Mouse (Mus musculus): ENCODE data around the gene Cdc20b. TPM values are rescaled to one million over a fixed set of nuclear protein-coding genes. Genes with fewer than 3 reads are reported as not detected.
"Not testable (repeated sequence)": the region's sequence is repeated elsewhere in the genome, so short reads cannot be mapped to it uniquely, and the experiment has no call there.

Cdc20b gene
- polyA plus RNA-seq, 2 experiments: not detected

DNA sequence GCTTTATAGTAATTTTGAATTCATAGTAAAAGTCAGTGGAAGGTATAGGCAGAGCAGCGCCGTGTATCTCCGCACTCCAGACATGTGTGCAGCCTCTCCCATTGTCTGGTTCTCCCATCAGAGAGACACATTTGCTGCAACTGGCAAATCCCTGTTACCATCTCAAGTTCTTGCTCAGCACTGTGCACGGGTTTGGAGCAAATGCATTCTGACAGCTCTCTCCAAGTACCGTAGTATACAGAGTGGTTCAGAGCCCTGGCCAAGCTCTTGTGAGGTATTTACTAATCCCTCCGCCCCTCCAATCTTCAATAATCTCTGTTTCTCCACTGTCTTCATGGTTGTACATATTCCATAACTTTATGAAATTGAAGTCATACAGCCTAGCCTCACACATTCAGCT, 22.2 kb upstream of the Cdc20b start:
- no peak for DNase-seq (ENCODE audit: low spot score)
- no peaks in the 10 kb centered on the region for H3K9me3 ChIP-seq (ENCODE audit: control insufficient read depth, low read length)
- TF ChIP-seq POLR2A (IDR thresholded peaks at IDR 0.05; ENCODE audit: borderline replicate concordance, extremely low read depth, insufficient read depth, insufficient read length): no peak
- no peak for ATAC-seq (ENCODE audit: low FRiP score, low read depth)
- no peak overlapping the region for H3K9ac ChIP-seq (ENCODE audit: low read depth, low read length, severe bottlenecking)
- H3K27me3 ChIP-seq (ENCODE audit: control insufficient read depth, insufficient read depth, low read length): no peaks in the 10 kb centered on the region
- WGBS: 74% methylated on average over 6 of the region's 6 CpGs
- H3K4me2 ChIP-seq (replicated peaks; ENCODE audit: low read depth, low read length, severe bottlenecking): no peak overlapping the region
- H3K27ac ChIP-seq (replicated peaks; ENCODE audit: low read depth, low read length): no peak overlapping the region
- no peak overlapping the region for H3K4me3 ChIP-seq (replicated peaks; ENCODE audit: low read length)
- no peaks in the 10 kb centered on the region for H3K36me3 ChIP-seq (ENCODE audit: control insufficient read depth, insufficient read depth, low read length)
- H3K4me1 ChIP-seq (ENCODE audit: control insufficient read depth, insufficient read depth, low read length): no peaks in the 10 kb centered on the region

DNA sequence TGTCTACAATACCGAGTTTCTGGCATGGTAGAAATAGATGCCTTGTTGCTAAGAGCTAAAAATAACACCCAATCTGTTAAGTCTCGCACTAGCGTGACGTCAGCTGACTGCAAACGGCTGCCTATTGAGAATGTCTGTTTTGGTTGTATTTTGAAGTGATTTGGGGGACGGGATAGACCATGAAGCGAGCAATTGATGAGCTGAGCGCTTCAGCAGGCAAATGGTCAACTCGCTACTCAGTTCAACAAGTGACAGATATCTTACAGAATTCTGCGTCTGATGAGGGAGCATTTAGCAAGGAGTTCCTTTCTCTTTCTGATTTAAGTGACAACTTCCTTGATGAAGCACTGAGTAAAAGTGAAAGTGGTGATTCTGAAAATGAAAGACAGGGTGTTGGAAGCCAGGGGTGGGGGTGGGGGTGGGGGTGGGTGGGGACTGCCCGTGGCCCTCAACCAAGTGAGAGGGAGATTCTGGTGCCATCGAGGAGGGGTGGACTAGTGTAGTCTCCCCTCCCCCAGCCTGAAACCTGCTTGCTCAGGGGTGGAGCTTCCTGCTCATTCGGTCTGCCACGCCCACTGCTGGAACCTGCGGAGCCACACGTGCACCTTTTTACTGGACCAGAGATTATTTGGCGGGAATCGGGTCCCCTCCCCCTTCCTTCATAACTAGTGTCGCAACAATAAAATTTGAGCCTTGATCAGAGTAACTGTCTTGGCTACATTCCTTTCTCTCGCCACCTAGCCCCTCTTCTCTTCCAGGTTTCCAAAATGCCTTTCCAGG, 21.5 kb upstream of the Cdc20b start:
- WGBS: 37% methylated on average over 16 of the region's 20 CpGs
- not testable (repeated sequence) for DNase-seq (ENCODE audit: low spot score); H3K4me1 ChIP-seq (ENCODE audit: control insufficient read depth, insufficient read depth, low read length); H3K27me3 ChIP-seq (ENCODE audit: control insufficient read depth, insufficient read depth, low read length); H3K9ac ChIP-seq (ENCODE audit: low read depth, low read length, severe bottlenecking); H3K27ac ChIP-seq (replicated peaks; ENCODE audit: low read depth, low read length); H3K9me3 ChIP-seq (ENCODE audit: control insufficient read depth, low read length); H3K36me3 ChIP-seq (ENCODE audit: control insufficient read depth, insufficient read depth, low read length); ATAC-seq (ENCODE audit: low FRiP score, low read depth)
- Histone ChIP-seq H3K4me3 (replicated peaks; ENCODE audit: low read length) (peak overlapping the region; percentile 18; the same call in 1 of the 2 replicates), H3K4me2 (replicated peaks; ENCODE audit: low read depth, low read length, severe bottlenecking) (peak overlapping the region; percentile 40)

DNA sequence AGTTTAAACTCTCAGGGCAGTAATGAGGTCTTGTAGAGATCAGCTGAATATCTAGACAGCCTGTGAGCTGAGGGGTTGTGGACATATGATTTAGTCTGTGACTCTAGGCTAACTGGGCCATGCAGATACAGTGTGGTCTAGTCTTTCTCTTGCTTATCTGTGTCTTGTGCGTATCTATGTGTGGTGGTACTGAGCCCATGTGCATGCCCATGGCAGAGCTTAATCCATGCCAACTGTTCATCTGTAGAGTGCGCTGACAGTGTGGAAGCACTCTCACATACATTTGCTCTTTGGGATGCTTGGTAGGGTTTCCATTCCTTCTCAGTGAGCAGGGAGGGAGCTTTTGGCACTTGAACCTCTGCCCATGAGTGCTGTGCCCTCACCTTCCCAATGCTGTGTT, 13.4 kb upstream of the Cdc20b start:
- H3K4me1 ChIP-seq (ENCODE audit: control insufficient read depth, insufficient read depth, low read length): no peaks in the 10 kb centered on the region
- H3K9me3 ChIP-seq (ENCODE audit: control insufficient read depth, low read length): no peaks in the 10 kb centered on the region
- DNase-seq (ENCODE audit: low spot score) (no peak), ATAC-seq (ENCODE audit: low FRiP score, low read depth) (no peak)
- H3K4me2 ChIP-seq (replicated peaks; ENCODE audit: low read depth, low read length, severe bottlenecking): no peak overlapping the region
- no peak overlapping the region for H3K4me3 ChIP-seq (replicated peaks; ENCODE audit: low read length)
- no peak for TF ChIP-seq POLR2A (IDR thresholded peaks at IDR 0.05; ENCODE audit: borderline replicate concordance, extremely low read depth, insufficient read depth, insufficient read length)
- H3K27ac ChIP-seq (replicated peaks; ENCODE audit: low read depth, low read length): no peak overlapping the region
- no peaks in the 10 kb centered on the region for H3K36me3 ChIP-seq (ENCODE audit: control insufficient read depth, insufficient read depth, low read length)
- H3K9ac ChIP-seq (ENCODE audit: low read depth, low read length, severe bottlenecking): no peak overlapping the region
- 84% methylated on average over 2 of the region's 2 CpGs for whole genome bisulfite sequencing
- no peaks in the 10 kb centered on the region for H3K27me3 ChIP-seq (ENCODE audit: control insufficient read depth, insufficient read depth, low read length)

DNA sequence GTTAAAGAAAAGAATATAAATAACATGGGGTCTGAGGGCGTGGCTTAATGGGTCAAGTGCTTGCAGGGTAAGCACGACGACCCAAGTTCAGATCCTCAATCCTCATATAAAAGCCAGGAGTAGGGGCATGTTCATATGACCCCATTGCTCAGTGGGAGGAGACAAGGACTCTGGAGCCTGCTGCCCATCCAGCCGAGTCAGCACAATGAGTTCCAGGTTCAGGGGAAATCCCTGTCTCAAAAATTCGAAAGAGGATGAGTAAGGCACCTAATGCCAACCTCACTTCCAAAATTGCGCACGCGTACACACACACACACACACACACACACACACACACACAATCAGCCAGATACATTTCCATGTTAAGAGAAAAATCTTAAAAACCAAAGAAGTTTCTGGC, 12.4 kb upstream of the Cdc20b start:
- H3K27ac ChIP-seq (replicated peaks; ENCODE audit: low read depth, low read length): no peak overlapping the region
- H3K27me3 ChIP-seq (ENCODE audit: control insufficient read depth, insufficient read depth, low read length): no peaks in the 10 kb centered on the region
- DNase-seq (ENCODE audit: low spot score) (no peak), ATAC-seq (ENCODE audit: low FRiP score, low read depth) (no peak)
- 78% methylated on average over 8 of the region's 8 CpGs for WGBS
- H3K4me1 ChIP-seq (ENCODE audit: control insufficient read depth, insufficient read depth, low read length): no peaks in the 10 kb centered on the region
- no peak for TF ChIP-seq POLR2A (IDR thresholded peaks at IDR 0.05; ENCODE audit: borderline replicate concordance, extremely low read depth, insufficient read depth, insufficient read length)
- H3K4me2 ChIP-seq (replicated peaks; ENCODE audit: low read depth, low read length, severe bottlenecking): no peak overlapping the region
- no peak overlapping the region for H3K4me3 ChIP-seq (replicated peaks; ENCODE audit: low read length)
- no peak overlapping the region for H3K9ac ChIP-seq (ENCODE audit: low read depth, low read length, severe bottlenecking)
- no peaks in the 10 kb centered on the region for H3K36me3 ChIP-seq (ENCODE audit: control insufficient read depth, insufficient read depth, low read length)
- no peaks in the 10 kb centered on the region for H3K9me3 ChIP-seq (ENCODE audit: control insufficient read depth, low read length)

DNA sequence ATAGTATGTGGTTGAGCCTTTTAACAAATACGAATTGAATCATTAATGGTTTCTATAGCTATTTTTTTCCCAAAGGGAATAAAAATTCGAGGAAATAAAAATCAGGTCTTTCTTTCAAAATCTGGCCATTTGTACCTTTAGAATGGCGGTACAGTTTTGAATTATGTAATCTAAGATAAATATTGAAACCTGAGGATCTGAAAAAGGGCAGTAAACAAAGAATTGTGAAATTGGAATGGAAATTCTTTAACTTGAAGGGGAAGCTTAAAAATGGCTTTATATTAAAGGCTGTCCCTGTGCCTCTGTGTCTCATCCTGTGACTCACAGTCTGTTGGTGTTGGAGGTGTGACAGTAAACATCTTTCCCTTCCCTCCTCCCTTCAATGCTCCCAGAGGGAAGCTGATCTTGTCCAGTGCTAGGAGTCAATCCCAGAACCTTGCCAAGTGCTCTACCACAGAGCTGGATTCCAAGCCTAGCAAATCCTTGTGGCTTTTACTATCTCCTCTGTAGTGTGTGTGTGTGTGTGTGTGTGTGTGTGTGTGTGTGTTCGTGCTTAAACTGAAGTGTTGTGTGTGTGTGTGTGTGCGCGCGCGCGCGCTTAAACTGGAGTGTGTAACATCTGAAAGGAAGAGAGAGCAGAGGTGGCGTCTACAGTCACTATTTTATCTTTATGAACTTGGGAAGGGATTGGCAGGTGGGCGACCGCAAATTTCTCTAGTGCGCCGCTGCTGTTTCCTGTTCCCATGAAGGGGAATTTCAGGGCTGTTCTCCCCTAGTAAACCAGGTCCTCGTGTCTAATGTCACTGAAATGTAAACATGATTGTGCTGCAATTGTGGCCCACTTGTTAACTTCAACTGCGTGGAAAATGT, 11.4 kb upstream of the Cdc20b start:
- no peaks in the 10 kb centered on the region for H3K4me1 ChIP-seq (ENCODE audit: control insufficient read depth, insufficient read depth, low read length)
- no peak overlapping the region for H3K27ac ChIP-seq (replicated peaks; ENCODE audit: low read depth, low read length)
- H3K36me3 ChIP-seq (ENCODE audit: control insufficient read depth, insufficient read depth, low read length): no peaks in the 10 kb centered on the region
- H3K4me2 ChIP-seq (replicated peaks; ENCODE audit: low read depth, low read length, severe bottlenecking): no peak overlapping the region
- no peak overlapping the region for H3K9ac ChIP-seq (ENCODE audit: low read depth, low read length, severe bottlenecking)
- no peaks in the 10 kb centered on the region for H3K9me3 ChIP-seq (ENCODE audit: control insufficient read depth, low read length)
- WGBS: 65% methylated on average over 17 of the region's 17 CpGs
- H3K27me3 ChIP-seq (ENCODE audit: control insufficient read depth, insufficient read depth, low read length): no peaks in the 10 kb centered on the region
- no peak for TF ChIP-seq POLR2A (IDR thresholded peaks at IDR 0.05; ENCODE audit: borderline replicate concordance, extremely low read depth, insufficient read depth, insufficient read length)
- H3K4me3 ChIP-seq (replicated peaks; ENCODE audit: low read length): no peak overlapping the region
- ATAC-seq (ENCODE audit: low FRiP score, low read depth) (no peak), DNase-seq (ENCODE audit: low spot score) (no peak)

All from limb, embryonic 14.5 days (tissue).